Mouse (Mus musculus) neutrophil, adult 65 days (primary cell): ENCODE measurements around the gene Efcab3. TPM values are rescaled to one million over a fixed set of nuclear protein-coding genes. Genes with fewer than 3 reads are reported as not detected.

Experiments used
- total RNA-seq: library from RNA; stranded (reverse); gene quantifications from 2 replicates; pipeline ENCODE4 v1.2.4, GENCODE M21; 2023

The Efcab3 gene
- not detected in 2 replicates for total RNA-seq

DNA sequence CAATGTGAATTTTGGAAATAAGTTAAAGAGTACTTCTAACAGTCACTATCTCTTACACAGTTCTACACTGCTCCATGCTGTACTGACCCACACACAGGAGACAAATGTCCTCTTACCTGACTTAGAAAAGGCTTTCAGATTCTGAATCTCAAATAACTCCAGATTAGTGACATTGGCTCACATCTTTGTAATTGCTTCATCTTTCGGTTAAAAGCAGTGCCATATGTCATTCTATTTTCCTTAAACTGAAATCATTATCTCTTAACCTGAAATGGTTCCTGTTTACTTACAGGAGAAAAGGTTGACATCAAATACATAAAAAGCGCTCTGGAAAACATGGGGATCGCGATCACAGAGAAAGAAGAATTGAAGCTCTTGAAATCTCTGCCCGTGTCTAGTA is at the start of gene Efcab3:
Gene Efcab3, plus strand, starts transcription at position 301 of the 400 bp plus-strand sequence.

DNA sequence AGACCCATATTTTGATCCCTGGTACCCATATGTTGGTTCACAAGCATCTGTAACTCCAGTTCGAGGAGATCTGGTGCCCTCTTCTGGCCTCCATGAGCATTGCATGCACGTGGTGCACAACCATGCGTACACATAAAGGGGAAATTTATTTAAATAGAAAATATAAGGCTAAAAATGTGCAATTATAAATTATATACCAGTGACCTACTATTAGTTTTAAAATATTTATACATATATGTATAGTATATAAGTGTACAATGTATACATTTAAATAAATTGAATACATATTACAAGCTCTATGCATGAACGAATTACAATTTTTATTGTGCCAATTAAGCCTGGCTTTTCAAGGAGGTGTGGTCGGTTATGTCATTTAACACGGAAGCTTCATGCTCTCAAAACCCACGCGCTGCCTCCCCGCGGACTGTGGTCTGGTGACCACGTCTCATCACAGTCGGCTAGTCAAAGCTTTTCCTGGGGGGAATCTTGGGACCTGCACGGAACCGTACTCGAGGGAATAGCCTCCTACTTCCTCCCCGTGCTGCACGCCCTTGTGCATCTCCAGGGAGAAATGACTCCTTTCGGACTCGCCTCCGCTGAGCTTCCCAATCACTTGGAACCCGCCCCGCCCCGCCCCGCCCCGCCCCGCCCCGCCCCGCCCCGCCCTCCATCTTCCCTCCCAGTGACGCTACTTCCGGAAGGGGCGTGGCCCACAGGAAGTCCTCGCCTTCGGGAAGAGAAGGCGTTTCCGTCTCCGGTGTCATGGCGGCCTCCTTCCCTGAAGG is 62.5 kb downstream of the Efcab3 start, which contains the start of gene Mettl2:
Gene Mettl2, plus strand, starts transcription at position 691 of the 785 bp plus-strand sequence.

DNA sequence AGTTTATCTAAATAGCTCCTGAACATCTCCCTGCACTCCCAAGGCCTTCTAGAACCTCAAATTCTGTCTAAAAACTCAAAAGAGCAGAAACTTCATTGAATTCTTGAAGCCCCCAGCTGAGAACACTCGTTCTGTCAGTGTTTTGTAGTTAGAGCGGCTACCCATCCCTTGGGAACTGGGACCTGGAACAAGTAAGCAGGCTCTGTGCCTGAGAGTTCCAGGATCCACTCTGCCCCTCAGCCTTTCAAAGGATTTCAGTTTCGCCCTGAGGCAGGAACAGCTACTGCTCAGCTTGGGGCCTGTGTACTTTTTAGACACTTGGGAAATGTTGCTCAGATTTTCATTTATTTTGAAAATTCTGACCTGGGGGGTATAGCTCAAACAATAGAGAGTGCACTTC is 83.2 kb downstream of the Efcab3 start, which contains the start of gene Gm10842:
Gene Gm10842, plus strand, starts transcription at position 301 of the 400 bp plus-strand sequence.

Other genes starting within 250 kb of the Efcab3 start
- 7.5 and 12.1 TPM in 2 replicates for gene Mettl2, start 62.8 kb downstream of the Efcab3 start, total RNA-seq
- not detected in 2 replicates for gene Gm10842, start 83.3 kb downstream of the Efcab3 start, total RNA-seq
- gene Tlk2, start 115.2 kb downstream of the Efcab3 start, total RNA-seq: 40.9 and 46.6 TPM in 2 replicates
- 0.54 and 0.91 TPM in 2 replicates for gene Mrc2, start 229.1 kb downstream of the Efcab3 start, total RNA-seq